Mouse (Mus musculus) adrenal gland, adult 8-10 months (tissue): ENCODE data around the gene Eif3m. TPM values are rescaled to one million over a fixed set of nuclear protein-coding genes. Genes with fewer than 3 reads are reported as not detected.

Experiments used
- DNase-seq: peaks from one replicate; pipeline ENCODE4 v3.0.0; 2022
- total RNA-seq, 4 experiments: library from RNA; stranded (reverse); gene quantifications; 2 replicates each; pipeline ENCODE4 v1.2.4; 2022

Eif3m gene
- total RNA-seq, 4 experiments from 2014 or later = 138 to 156 (median 148) TPM

- DNase-seq = no peak
Observed at GRCm38 (mm10) chr2:105016192-105016966, 501 bp downstream of the Eif3m start.

- DNase-seq = no peak
Observed at GRCm38 (mm10) chr2:105007236-105007635, 9.6 kb downstream of the Eif3m start.

DNA sequence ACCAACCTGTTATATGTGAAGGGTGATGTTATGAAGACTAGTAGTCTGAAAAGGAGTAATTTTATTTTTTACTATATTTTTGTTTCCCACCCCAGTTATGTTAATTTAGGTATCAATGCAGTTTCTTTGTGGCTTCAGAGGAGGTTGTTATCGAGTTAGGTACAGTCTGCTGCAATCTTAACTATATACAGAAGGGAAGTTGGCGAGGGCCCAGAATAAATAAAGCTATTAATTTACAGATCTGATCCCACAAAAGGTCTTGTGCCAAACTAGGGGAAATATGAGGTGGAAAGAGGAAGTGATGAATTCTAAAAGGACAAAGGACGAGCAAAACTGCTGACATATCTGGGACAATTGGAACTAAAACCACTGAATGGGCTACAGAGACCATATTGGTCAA lies 20.7 kb downstream of the Eif3m start:
- no peak for DNase-seq

DNA sequence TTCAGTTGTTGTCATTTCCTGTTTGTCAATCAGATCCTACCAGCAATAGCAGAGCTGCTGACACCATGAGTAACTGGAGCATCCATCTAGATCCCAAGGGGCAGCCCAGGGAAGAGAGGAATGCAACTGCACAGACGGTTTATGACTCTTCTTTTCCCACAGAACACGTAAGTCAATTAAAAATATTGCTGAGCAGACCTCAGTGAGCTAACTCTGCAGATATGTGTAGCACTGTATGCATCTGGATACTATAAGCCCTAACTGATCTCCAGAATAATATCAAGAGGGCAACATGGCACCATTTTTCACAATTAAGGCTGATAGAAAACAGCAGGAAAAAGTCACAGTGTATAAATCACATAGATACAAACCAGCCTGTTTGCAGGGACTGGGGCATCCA lies 22.4 kb downstream of the Eif3m start:
- DNase-seq = no peak

GRCm38 (mm10) chr2:104988974-104989373 lies 27.9 kb downstream of the Eif3m start:
- DNase-seq = no peak

- DNase-seq = no peak
Observed at GRCm38 (mm10) chr2:104985796-104986195, 31.1 kb downstream of the Eif3m start.

GRCm38 (mm10) chr2:104981712-104982111 lies 35.2 kb downstream of the Eif3m start:
- DNase-seq = no peak

- no peak for DNase-seq
Observed at GRCm38 (mm10) chr2:104964492-104964891, 52.4 kb downstream of the Eif3m start.

Other genes with a start within 250 kb of the Eif3m start
- 10 to 100 TPM; 19.0 to 26.5 (median 25.6) TPM for gene Qser1, start 200.3 kb downstream of the Eif3m start, total RNA-seq
- gene Prrg4, start 167.2 kb downstream of the Eif3m start, total RNA-seq = 10 to 100 TPM in 2 of 4 experiments, 1 to 10 TPM in 2; 3.2 to 20.5 (median 10.9) TPM
- 10 to 100 TPM in 1 of 4 experiments, 1 to 10 TPM in 3; 4.4 to 10.4 (median 4.7) TPM for gene Ccdc73, start 149.3 kb downstream of the Eif3m start, total RNA-seq
- gene Gm11060, start 74.9 kb upstream of the Eif3m start, total RNA-seq = not detected
- gene Wt1, start 109.4 kb upstream of the Eif3m start, total RNA-seq = 1 to 10 TPM; 1.1 to 3.2 (median 2.5) TPM
- gene Them7, start 207.2 kb upstream of the Eif3m start, total RNA-seq = under 1 TPM in 3 of 4 experiments, not detected in 1; 0.26 to 0.70 (median 0.67) TPM